Mouse (Mus musculus) G1E (cell line): ENCODE data around the gene Tbc1d1. TPM values are rescaled to one million over a fixed set of nuclear protein-coding genes. Genes with fewer than 3 reads are reported as not detected.

Experiments used
- ATAC-seq: 2 replicates; pipeline ENCODE4 v1.8.0; 2016; ENCODE audit warnings: mild to moderate bottlenecking; ENCODE audit not compliant: insufficient number of reproducible peaks, poor library complexity, low FRiP score, severe bottlenecking; ENCODE audit errors: extremely low read depth
- DNase-seq: peaks from one replicate; pipeline ENCODE4 v3.0.0; 2012; ENCODE audit warnings: low spot score
- H3K27me3 ChIP-seq: 2 replicates; pipeline ENCODE4 v1.6.1; 2012; ENCODE audit warnings: mild to moderate bottlenecking, low read length, inconsistent platforms; ENCODE audit not compliant: insufficient read depth
- H3K36me3 ChIP-seq: replicated peaks from 2 replicates; pipeline ENCODE3; 2012; ENCODE audit warnings: mild to moderate bottlenecking, inconsistent platforms
- H3K4me1 ChIP-seq: 2 replicates; pipeline ENCODE4 v1.6.1; 2012; ENCODE audit warnings: low read depth, low read length, inconsistent platforms, mixed read lengths; ENCODE audit not compliant: insufficient read depth
- H3K4me3 ChIP-seq: 2 replicates; pipeline ENCODE4 v1.5.1; 2012; ENCODE audit warnings: low read depth, mild to moderate bottlenecking, inconsistent platforms, low read length, moderate library complexity, mixed read lengths
- H3K9me3 ChIP-seq: replicated peaks from 2 replicates; pipeline ENCODE4 v1.6.1; 2012; ENCODE audit warnings: inconsistent platforms
- CTCF ChIP-seq: IDR thresholded peaks from 2 replicates; pipeline ENCODE4 v1.5.1; 2012; ENCODE audit warnings: low read depth, low read length, inconsistent platforms, mixed read lengths
- GATA1 ChIP-seq: IDR thresholded peaks from 2 replicates; pipeline ENCODE4 v1.6.1; 2012; ENCODE audit warnings: borderline replicate concordance, low read length, inconsistent platforms, mixed read lengths
- GATA2 ChIP-seq: IDR thresholded peaks from 2 replicates; pipeline ENCODE4 v1.6.1; 2012; ENCODE audit warnings: low read depth, low read length, inconsistent platforms, borderline replicate concordance
- POLR2AphosphoS5 ChIP-seq: IDR thresholded peaks from 2 replicates; pipeline ENCODE4 v1.6.1; 2012; ENCODE audit warnings: low read depth, low read length, inconsistent platforms; ENCODE audit not compliant: insufficient replicate concordance
- TAL1 ChIP-seq: conservative IDR thresholded peaks from 2 replicates; pipeline ENCODE4 v1.6.1; 2012; ENCODE audit warnings: low read depth, low read length, inconsistent platforms, mixed read lengths
- polyA plus RNA-seq: library from polyadenylated mRNA; stranded (reverse); fragments of >175 nt; gene quantifications from 2 replicates; pipeline ENCODE4 v1.2.3, GENCODE M21; 2012
- total RNA-seq, 2 experiments: library from RNA; stranded (forward) in 1 of 2; stranded (reverse) in 1 of 2; fragments of 200-1000 nt in 1 of 2; fragments of >200 nt in 1 of 2; fragmentation: Nextera tagmentation in 1 of 2; gene quantifications; 2 replicates each; pipeline ENCODE4 v1.2.3; 2014 to 2017

The Tbc1d1 gene
- total and polyA plus RNA-seq, 3 experiments: 4.2 to 17.3 (median 11.7) TPM

- DNase-seq (no peak), ATAC-seq (no peak)
- no peak for TF ChIP-seq CTCF
- Histone ChIP-seq H3K36me3 (peaks cover 54% of the 10 kb centered on the region), H3K4me3 (no peak overlapping the region), H3K4me1 (no peaks in the 10 kb centered on the region), H3K9me3 (no peaks in the 10 kb centered on the region), H3K27me3 (no peaks in the 10 kb centered on the region)
Measured at GRCm38 (mm10) chr5:64269669-64270068, 113.6 kb downstream of the Tbc1d1 start.

DNA sequence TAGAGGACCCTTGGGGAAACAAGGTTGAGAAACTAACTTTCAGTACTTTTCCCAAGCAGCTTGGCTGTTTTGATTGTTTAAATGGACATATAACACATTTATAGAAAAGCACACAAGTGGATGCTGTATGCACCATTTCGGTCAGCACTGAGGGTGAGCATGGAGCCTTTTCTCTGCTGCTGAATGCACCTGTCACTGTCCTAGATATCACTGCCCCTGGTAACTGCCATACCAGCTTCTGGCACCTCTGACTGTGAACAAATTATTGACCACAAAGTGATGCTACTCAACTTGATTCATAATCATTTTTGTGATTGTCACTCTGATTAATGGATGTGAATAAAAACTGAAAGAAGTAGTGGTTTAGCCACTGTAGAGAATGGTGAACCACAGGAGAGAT, 117.4 kb downstream of the Tbc1d1 start:
- ATAC-seq (no peak), DNase-seq (no peak)
- TF ChIP-seq GATA2 (no peak), POLR2AphosphoS5 (no peak), TAL1 (no peak), GATA1 (no peak), CTCF (no peak)
- H3K36me3 ChIP-seq: peaks cover 69% of the 10 kb centered on the region
- no peaks in the 10 kb centered on the region for H3K4me1 ChIP-seq
- H3K27me3 ChIP-seq: no peaks in the 10 kb centered on the region
- no peak overlapping the region for H3K4me3 ChIP-seq
- no peaks in the 10 kb centered on the region for H3K9me3 ChIP-seq

- no peak for ATAC-seq
Measured at GRCm38 (mm10) chr5:64274296-64274695, 118.2 kb downstream of the Tbc1d1 start.

GRCm38 (mm10) chr5:64274738-64275451, 118.8 kb downstream of the Tbc1d1 start:
- no peaks in the 10 kb centered on the region for H3K9me3 ChIP-seq
- ATAC-seq: peak; percentile 28; the same call in 1 of the 2 replicates
- no peaks in the 10 kb centered on the region for H3K4me1 ChIP-seq
- peaks cover 74% of the 10 kb centered on the region for H3K36me3 ChIP-seq
- H3K4me3 ChIP-seq: no peak overlapping the region
- DNase-seq: no peak
- TF ChIP-seq CTCF: peak; percentile 8; the same call in 1 of the 2 replicates
- no peak for TF ChIP-seq POLR2AphosphoS5
- H3K27me3 ChIP-seq: no peaks in the 10 kb centered on the region

More at GRCm38 (mm10) chr5:64274296-64274695, 118.2 kb downstream of the Tbc1d1 start:
- Histone ChIP-seq H3K36me3 (peaks cover 74% of the 10 kb centered on the region), H3K4me1 (no peaks in the 10 kb centered on the region), H3K27me3 (no peaks in the 10 kb centered on the region), H3K4me3 (no peak overlapping the region), H3K9me3 (no peaks in the 10 kb centered on the region)
- no peak for DNase-seq
- TF ChIP-seq TAL1 (no peak), GATA1 (no peak), POLR2AphosphoS5 (no peak), CTCF (no peak), GATA2 (no peak)

- H3K9me3 ChIP-seq: no peaks in the 10 kb centered on the region
- H3K4me3 ChIP-seq: no peak overlapping the region
- TF ChIP-seq POLR2AphosphoS5: no peak
- TF ChIP-seq CTCF: no peak
- no peak for TF ChIP-seq TAL1
- no peak for TF ChIP-seq GATA1
- TF ChIP-seq GATA2: no peak
- DNase-seq: no peak
- peaks cover 74% of the 10 kb centered on the region for H3K36me3 ChIP-seq
- no peak for ATAC-seq
- no peaks in the 10 kb centered on the region for H3K27me3 ChIP-seq
- no peaks in the 10 kb centered on the region for H3K4me1 ChIP-seq
Measured at GRCm38 (mm10) chr5:64277646-64278191, 121.6 kb downstream of the Tbc1d1 start.

DNA sequence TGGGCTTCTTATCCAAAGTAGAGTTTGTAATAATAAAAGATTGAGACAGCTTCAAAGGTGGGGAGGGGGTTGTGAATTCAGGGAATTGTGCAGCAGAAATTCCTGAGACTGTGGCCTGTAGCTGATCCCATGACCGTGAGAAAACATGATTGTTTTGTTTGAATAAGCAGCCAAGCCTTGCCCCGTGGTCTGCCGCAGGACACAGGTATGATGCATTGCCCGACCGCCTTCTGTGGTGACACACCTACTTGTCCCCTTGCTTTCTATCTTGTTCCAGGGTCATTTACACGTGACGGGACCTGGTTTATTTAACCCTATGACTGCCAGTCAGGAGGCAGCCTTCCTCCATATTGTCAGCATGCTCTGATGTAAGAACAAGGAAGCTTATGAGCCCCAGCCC, 123.6 kb downstream of the Tbc1d1 start:
- H3K9me3 ChIP-seq: no peaks in the 10 kb centered on the region
- H3K36me3 ChIP-seq: peaks cover 74% of the 10 kb centered on the region
- no peak for ATAC-seq
- DNase-seq: no peak
- H3K27me3 ChIP-seq: no peaks in the 10 kb centered on the region
- TF ChIP-seq CTCF (no peak), TAL1 (no peak), POLR2AphosphoS5 (no peak), GATA1 (no peak), GATA2 (no peak)
- H3K4me3 ChIP-seq: no peak overlapping the region
- no peaks in the 10 kb centered on the region for H3K4me1 ChIP-seq
